Mouse (Mus musculus) liver, postnatal 0 days (tissue): ENCODE results near the gene 4933430I17Rik.

Experiments used
- CTCF ChIP-seq: sonication (generic); IDR thresholded peaks from 2 replicates; pipeline ENCODE4 v1.5.1; 2016; ENCODE audit warnings: antibody characterized with exemption, low read depth
- EP300 ChIP-seq: IDR thresholded peaks from 2 replicates; pipeline ENCODE4 v1.6.1; 2016; ENCODE audit warnings: antibody characterized with exemption, low read depth, mild to moderate bottlenecking

DNA sequence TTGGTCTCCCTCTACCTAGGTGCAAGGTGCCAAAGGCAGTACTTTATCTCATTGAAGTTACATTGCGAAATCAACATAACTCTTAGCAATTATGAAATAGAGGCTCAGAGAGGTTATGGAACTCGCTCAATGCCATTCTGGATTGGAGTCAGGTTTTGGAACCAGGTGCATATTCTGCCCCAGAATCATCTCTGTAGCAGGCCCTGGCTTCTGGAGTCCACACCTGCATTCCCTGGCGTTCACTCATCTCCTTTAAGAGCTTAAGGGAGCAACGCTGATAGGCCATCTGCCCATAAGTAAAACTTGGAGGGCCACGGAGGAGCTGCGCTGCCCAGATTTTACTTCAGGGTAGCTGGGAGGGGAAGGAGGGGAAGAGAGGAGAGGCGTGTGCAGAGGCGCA is 8.1 kb upstream of the 4933430I17Rik start:
- TF ChIP-seq CTCF (no peak), EP300 (no peak)
